Mouse (Mus musculus) spleen, embryonic (tissue): ENCODE measurements around the gene Vps9d1.

Experiments used
- CTCF ChIA-PET: fragments of 350-600 bp; sonication (Branson Sonifier 250); formaldehyde crosslinking; loops from one replicate; lab custom pipeline; 2022; lab: Charles Lee

The Vps9d1 gene

DNA sequence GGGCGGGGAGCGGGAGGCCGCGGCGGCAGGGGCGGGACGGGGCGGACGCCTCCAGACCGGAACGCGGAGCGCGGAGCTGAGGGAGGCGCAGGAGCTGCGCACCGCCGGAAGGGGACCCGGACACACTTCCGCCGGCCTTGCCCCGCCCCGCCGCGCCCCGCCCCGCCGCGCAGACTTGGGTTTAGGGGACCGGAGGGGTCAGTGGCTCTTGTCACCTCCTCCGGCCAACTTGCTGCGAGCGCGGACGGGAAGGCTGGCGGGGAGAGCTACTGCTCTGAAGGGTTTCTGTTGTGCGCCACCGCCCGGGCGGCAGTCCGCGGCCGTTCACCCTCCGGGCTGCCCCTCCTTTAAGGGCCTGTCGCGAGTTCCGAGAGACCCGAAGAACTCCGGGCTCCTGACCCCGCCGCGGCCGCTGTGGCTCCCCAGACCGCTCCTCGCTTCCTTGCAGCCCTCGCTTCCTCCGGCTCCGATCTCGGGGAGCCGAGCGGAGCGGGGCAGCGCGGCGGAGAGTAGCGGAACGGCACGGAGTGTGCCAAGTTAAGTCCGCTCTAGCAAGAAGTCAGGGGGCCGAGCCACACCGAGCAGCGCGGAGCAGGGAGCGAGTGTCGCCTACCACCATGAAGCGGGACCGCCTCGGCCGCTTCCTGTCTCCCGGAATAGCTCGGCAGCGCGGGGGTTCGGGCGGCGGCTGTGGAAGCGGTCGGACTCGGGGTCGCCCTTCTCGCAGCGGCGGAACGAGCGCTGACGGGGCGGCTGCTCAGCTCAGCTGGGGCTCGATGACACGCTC, at the start of gene Vps9d1, which contains the start of gene Zfp276:
Vps9d1 (minus strand) TSS at position 250 of the 787 bp plus-strand sequence.
Zfp276 (plus strand) TSS at position 97 of the 787 bp plus-strand sequence.
- CTCF ChIA-PET = interaction anchor here (0.6 kb wide), 1 partner anchor 27 kb away, joined by 3 read pairs; no protein-coding TSS in a partner anchor

DNA sequence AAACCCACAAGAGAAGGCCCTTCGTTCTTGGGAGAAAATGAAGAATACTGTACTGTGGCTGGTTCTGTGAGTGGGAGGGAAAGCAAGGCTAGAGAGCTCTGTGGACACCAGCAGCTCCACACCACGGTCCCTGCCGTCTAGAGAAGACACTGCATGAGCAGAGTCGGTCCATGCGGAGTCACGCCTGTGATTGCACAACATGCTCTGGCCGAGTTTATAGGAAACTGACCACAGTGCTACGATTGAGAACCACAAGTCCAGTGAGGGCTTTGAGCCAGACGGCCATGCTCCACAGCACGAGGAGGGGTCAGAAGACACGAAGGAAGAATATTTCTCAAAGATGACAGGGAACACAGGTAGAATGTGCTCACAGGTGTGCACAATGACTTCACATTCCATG, 44.2 kb upstream of the Vps9d1 start:
- CTCF ChIA-PET = no interaction called here

DNA sequence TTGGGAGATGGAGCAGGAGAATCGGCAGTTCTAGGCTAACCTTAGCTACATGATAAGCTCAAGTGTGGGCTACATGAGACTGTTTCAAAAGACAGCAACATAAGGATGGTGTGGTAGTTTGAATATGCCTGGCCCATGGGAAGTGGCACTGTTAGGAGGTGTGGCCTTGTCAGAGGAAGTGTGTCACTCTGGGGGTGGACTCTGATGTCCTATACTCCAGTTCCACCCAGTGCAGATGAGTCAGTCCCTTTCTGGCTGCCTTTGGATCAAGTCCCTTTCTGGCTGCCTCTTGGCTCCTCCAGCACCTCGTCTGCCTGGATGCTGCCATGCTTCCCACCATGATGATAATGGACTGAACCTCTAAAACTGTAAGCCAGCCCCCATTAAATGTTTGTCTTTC, 38.6 kb upstream of the Vps9d1 start:
- CTCF ChIA-PET = no interaction called here

DNA sequence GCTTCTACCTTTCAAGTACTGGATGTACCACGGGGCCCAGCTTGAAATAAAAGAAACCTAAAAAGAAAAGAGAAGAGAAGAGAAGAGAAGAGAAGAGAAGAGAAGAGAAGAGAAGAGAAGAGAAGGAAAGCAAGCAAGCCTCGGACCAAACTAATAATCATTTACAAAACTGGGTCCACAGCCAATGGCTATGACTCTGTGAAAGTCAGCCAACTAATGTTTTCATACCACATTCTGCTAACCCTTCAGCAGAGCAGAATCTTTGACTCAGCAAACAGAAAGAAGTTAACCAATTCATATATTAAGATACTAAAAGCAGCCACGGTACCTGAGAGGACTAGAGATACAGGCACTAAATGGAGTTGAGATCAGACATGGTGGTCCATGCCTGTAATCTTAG, 38.1 kb upstream of the Vps9d1 start:
- CTCF ChIA-PET = no interaction called here

DNA sequence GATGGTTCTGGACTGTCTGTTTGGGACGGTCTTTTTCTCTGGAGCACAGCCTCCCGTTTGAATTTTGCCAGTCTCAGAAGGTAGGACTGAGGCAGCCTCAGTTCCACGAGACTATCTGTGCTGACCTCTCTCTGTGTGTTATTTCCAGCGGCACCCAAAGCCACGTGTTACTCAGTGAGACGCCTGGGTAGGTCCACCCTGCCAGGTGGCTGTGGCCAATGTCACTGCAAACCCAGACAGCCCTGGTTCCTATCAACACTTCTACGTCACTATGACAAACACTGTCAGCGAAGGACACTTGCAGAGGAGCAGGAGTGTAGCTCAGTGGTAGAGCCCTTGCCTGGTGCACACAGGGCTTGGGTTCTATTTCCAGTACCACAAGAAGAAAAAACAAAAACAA, 37.6 kb upstream of the Vps9d1 start:
- CTCF ChIA-PET = no interaction called here

DNA sequence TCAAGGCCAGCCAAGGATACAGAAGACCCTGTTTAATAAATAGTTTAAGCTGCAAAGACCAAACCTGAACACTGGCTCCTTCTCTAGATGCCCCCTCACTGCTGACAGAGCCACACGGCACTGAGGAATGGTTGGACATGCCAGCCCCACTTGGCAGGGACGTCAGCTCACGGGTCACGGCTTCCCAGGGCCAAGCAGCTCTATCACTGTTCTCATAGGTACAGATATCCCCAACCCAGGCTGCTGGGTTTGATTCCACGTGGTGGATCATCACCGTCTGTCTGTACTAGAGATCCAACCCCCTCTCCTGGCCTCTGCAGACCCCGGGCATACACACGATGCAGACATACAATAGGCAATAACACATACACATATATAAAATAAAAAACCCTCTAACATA, 36.5 kb upstream of the Vps9d1 start:
- CTCF ChIA-PET = interaction anchor here (0.5 to 0.7 kb wide), 3 partner anchors 61 to 743 kb away, joined by 3 to 6 read pairs (median 4); no protein-coding TSS in a partner anchor

DNA sequence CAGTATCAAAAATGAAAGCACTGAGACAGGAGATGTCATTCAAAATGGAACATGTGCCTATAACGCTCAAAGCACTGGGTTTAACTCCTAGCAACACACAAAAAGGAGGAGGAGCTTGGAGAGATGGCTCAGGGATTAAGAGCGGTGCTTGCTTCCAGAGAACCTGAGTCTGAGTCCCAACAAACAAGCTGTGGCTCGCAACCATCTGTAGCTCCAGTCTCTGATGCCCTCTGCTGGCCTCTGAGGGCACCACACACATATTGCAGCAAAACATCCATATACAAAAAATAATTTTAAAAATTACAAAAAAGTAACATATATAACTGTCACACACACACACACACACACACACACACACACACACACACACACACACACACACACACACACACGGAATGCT, 36.0 kb upstream of the Vps9d1 start:
- CTCF ChIA-PET = interaction anchor here (0.5 to 0.8 kb wide), 6 partner anchors 61 to 793 kb away, joined by 3 to 12 read pairs (median 6); no protein-coding TSS in a partner anchor

DNA sequence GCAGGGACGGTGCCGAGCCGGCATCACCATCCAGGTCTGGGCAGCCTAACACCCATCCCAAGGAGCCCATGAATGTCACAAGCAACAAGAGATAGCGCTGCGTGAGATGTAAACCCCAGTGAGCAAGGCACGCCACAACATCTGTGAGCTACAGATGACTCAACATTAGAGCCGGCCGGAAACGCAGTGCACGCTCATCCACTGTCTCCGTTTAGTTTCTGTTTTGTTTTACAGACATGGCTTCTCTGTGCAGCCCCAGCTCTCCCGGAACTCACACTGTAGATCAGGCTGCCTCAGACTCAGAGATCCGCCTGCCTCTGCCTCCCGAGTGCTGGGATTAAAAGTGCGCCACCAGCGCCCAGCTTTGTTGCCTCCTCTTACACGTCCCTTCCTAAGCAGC, 33.2 kb upstream of the Vps9d1 start:
- CTCF ChIA-PET = no interaction called here

DNA sequence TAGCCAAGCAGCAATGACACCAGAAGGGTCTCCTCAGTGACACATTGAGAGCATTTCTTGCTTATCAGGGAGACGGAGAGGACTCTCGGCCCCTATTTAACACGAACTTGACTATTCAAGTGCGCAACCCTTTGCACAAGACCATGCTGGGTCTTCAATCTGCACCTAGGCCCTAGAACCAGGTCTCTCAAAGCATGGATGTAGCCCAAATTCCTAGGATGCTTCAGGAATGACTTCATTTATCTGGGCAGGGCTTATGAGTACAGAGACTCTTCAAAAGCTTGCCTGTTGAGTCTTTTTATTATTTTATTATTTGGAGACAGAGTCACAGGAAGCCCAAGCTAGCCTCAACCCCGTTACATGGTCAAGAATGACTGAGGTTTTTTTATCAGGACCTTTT, 30.3 kb upstream of the Vps9d1 start:
- CTCF ChIA-PET = no interaction called here

DNA sequence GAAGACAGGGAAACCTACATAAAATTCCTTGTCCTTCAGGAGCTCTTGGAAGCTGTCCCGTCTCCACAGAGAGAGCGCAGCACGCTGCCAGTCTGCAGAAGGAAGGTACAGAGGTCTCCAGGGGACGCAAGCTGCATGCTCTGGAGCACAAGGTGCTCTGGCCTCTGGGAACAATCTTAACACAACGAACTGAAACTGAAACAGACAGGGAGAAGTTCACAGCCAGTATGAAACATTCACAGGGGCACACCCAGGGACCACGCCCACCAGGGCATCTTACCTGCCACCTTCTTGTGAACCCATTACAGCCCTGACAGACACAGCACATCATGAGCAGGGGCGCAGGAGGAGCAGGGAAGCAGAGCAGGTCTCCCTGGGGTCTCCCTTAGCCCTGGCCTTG, 29.8 kb upstream of the Vps9d1 start:
- CTCF ChIA-PET = no interaction called here

DNA sequence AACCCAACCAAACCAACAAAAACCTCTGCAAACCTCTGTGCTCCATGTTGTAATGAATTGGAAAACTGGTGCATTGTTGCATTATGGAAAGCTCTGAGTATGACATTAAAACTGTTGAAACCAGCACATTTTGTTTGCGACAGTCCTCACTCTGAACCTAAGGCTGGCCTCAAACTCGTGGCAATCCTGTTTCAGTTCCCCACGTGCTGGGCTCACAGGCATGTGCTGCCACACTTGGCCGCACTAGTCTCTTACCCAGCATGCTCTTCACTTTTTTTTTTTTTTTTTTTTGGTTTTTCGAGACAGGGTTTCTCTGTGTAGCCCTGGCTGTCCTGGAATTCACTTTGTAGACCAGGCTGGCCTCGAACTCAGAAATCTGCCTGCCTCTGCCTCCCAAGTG, 28.8 kb upstream of the Vps9d1 start:
- CTCF ChIA-PET = interaction anchor here (0.7 kb wide), 1 partner anchor 80 kb away, joined by 3 read pairs; no protein-coding TSS in a partner anchor

DNA sequence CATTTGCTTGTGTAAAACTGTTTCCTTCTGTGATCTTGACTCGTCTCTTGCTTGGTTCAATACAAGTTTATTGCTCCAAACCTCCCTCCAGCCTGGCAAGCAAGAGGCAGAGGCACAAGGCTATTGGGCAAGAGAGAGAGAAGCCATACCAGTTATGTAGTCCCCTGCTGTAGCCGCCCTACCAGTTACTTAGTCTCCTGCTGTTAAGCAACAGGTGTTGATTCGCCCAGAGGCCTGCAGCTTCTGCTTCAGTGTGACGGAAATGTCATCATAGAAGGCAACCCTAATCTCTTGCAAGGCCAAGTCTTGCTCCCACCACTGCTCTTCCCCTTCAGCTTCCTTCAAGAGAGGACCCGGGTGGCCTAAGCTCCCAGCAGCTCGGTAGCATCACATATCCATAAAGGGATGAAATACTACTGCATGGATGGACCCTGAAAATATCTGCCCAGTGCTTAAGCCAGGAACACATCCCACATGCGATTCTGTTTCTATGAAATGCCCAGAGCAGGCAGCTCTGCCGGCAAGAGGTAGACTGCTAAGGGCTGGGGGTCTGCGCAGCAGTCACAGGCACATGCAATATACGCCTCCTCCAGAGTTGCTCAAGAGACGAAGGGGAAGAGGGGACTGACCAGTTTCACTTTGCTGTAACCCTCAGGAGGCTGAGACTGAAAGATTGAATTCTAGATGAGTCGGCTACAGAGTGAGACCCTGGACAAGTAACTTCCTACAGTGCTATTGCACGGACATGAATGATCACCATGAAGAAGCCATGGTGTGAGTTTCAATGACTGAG, 26.4 kb upstream of the Vps9d1 start:
- CTCF ChIA-PET = no interaction called here

DNA sequence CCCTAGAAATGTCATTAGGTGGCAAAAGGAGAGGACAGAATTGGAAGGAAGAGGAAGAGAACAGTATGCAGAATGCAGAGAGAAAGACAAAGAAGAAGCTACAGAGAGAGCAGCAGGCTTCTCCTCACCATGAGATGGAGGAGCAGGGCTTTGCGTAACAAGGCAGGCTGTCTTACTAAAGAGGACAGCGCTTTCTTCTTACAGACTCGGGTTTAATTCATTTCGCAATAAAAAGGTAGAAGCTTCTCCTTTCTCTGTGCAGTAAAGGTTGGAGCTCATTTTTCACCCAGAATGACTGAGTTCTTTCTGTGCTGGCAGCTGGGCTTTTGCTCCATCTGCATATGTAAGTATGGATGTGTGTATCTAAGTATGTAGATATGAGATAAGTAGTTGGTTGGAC, 25.7 kb upstream of the Vps9d1 start:
- CTCF ChIA-PET = no interaction called here

DNA sequence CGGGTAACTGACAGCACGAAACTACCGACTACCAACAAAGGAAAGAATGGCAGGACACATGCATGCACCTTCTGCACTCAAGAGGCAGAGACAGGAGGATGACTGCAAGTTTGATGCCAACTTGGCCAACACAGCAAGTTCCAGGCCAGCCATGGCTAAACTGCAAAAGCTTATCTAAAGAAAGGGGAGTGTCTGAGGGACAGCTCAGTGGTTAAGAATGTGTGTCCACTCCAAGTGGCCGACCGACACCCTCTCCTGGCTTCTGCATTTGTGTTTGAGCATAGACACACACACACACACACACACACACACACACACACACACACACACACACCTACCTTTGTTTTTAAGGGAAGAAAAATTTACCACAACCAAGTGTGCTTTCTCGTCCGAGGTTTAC, 24.3 kb upstream of the Vps9d1 start:
- CTCF ChIA-PET = interaction anchor here (0.6 kb wide), 1 partner anchor 380 kb away, joined by 5 read pairs; no protein-coding TSS in a partner anchor

DNA sequence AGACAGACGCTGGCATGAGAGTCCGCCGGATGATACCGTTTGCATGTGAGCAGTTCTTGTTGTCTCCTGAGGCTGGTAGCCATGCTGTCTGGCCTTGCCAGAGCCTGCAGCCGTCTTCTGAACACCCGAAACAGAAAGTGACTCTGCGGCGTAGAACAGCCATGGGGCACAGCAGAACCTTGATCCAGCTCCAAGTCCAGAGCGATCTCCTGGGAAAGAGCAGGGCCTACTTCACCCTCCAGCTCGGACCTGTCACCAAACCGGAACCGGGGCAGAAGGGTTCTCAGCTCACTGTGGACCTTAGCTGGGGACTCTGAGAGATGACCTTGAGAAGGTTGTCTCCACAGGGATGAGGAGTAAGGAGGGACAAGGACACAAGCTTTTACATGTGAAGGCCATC, 20.9 kb upstream of the Vps9d1 start:
- CTCF ChIA-PET = no interaction called here

DNA sequence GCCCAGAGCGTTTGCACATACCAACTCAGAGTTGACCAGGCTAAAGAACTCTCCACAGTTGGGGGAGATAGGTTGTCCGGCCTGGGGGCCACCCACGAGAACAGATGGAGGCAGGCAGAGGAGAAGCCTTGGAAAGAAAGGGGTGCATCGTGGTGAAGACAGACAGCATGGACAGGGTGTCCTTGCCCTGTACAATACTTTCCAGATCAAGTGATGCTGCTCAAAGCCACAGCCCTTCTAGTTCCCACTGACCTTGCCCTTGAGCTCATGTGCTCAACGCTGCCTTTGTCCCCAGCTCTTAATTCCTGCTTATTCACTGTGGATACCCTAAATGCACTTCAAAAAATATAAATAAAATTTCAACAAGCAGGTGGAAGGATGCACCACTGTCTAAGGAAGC, 20.3 kb upstream of the Vps9d1 start:
- CTCF ChIA-PET = no interaction called here

DNA sequence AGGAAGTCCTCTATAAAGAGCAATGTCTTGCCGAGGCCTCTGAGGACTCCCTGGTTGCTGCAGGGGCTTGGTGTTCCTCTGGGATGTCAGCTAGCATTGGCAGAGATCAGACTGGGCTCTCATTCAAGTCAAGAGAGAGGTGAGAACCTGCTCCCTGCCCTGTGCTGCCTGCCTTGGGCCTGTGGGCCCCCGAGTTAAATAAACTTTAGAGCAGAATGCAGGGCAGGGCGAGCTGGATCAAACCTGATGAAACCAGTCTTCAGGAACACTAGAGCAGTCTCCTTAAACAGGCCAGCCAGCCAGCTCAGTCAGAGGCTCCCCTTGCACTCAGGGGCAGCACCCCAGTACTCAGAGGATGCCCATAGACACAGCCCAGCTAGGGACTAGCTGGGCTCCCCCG, 17.8 kb upstream of the Vps9d1 start:
- CTCF ChIA-PET = no interaction called here

DNA sequence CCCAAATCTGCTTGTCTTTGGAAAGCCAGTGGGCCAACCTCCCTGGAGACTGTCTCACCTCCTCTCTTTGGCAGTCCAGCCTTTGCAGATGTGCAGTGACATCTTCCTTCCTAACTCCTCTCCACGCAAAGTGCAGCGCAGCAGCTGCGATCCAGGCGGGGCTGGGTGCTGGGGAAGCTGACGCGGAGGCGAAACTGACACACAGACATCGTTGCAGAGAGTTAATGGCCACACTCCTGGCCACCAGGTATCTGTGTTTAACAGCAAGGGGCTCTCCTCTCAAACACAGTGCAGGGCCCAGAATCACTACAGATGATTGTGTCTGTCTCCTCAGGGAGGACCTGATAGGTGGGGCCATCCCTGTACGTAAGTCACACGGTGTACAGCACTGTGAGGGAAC, 17.0 kb upstream of the Vps9d1 start:
- CTCF ChIA-PET = no interaction called here

DNA sequence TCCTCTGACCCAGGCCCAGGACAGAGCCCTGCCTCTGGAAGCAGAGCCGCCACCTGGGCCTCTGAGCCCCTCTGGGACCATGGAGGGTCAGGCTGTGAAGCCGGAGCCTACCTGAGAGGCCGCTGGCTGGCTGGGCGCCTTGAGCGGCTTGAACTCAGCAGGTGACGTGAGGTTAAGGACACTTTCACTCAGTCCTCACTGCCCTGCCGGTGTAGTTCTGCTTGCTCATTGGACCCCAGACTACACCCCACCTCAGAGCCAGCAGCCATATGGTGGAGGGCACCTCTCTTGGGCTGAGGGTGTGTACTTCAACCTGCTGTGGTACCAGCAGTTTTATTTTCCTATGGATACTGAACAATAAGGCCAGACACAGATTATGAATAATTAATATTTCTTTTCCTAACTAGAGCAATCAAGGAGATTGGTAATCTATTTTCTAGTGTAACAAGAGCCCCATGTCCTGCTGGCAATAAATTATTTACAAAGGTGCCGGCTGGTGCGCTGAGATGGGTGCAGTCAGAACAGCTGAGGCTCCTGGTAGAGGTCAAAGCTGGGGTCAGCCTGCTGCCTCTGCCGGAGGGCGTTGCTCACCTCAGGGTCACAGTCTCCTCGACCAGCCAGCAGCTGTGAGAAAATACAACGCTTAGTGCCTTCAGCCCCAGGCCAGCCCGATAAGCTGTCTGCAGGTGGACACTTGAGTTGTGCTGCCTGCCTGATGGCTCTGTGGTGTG, 13.9 kb upstream of the Vps9d1 start:
- CTCF ChIA-PET = no interaction called here

DNA sequence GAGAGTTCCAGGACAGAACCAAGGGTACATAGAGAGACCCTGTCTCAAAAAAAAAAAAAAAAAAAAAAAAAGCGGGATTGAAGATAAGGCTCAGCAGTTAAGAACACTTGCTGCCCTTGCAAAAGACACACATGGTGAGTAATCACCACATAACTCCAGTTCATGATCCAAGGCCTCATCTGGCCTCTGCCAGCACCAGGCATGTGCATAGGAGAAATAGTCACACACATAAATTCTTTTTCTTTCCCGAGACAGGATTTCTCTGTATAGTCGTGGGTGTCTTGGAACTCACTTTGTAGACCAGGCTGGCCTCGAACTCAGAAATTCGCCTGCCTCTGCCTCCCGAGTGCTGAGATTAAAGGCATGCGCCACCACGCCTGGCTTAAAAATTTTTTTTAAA, 3.4 kb upstream of the Vps9d1 start:
- CTCF ChIA-PET = interaction anchor here (0.6 kb wide), 1 partner anchor 20 kb away, joined by 3 read pairs; no protein-coding TSS in a partner anchor

DNA sequence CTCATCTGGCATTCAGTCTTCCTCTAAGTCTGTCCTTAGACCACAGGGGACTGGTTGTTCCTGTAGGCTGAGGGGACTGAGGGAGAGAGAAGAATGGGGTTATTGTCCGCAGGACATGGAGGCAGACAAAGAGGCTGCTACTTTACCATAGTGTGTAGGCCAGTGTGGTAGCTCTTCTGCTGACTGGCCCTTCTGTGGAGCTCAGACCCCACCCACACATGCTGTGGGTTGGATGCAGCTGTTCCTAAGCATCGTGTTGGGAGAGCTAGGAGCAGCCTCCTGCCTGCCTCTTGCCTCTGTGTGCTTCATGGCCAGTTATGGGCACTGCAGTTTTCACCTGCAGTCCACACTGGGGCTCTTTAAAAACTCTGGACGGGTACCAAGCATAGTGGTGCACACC, 3.0 kb upstream of the Vps9d1 start:
- CTCF ChIA-PET = no interaction called here

DNA sequence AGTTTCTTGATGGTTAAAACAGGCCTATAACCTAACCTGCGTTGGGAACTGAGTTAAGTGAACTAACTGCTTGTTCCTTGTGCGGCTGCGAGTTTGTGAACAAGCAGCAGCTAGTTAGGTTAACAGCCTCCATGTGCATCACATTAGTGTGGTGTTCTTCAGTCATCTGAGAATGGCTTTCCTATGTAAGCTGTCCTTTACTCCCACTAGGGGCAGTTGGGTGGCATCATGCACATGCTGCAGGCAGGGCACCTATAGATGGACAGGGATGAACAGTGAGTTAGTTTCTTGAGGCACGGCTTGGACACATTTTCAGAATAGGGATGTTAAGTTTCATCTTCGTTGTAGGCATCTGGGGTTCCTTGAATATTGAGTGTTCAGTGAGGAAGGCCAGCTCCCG, 1.0 kb upstream of the Vps9d1 start:
- CTCF ChIA-PET = no interaction called here
